Mouse (Mus musculus) skeletal muscle tissue, adult 2 months (tissue): ENCODE results near the gene Aldh3a2.

ENCODE experiments used
- DNase-seq: peaks from one replicate; pipeline ENCODE4 v3.0.0-alpha.2; 2012; ENCODE audit warnings: low read depth, low spot score

Gene Aldh3a2

GRCm38 (mm10) chr11:61273928-61274327 is 6.7 kb upstream of the Aldh3a2 start:
- no peak for DNase-seq

GRCm38 (mm10) chr11:61271612-61272011 is 4.3 kb upstream of the Aldh3a2 start:
- DNase-seq, result no peak

- no peak for DNase-seq
These were observed 3.1 kb upstream of the Aldh3a2 start for GRCm38 (mm10) chr11:61270406-61270805.

- DNase-seq, result no peak
These were observed 1.5 kb upstream of the Aldh3a2 start for GRCm38 (mm10) chr11:61268626-61269349.

- DNase-seq, result no peak
These were observed 3.4 kb downstream of the Aldh3a2 start for GRCm38 (mm10) chr11:61263841-61264240.

- DNase-seq, result no peak
These were observed 4.7 kb downstream of the Aldh3a2 start for GRCm38 (mm10) chr11:61262516-61262915.

GRCm38 (mm10) chr11:61259106-61259505 is 8.2 kb downstream of the Aldh3a2 start:
- no peak for DNase-seq

- no peak for DNase-seq
These were observed 14.5 kb downstream of the Aldh3a2 start for GRCm38 (mm10) chr11:61252807-61253206.

- DNase-seq, result no peak
These were observed 15.5 kb downstream of the Aldh3a2 start for GRCm38 (mm10) chr11:61251741-61252140.

GRCm38 (mm10) chr11:61244406-61244805 is 22.9 kb downstream of the Aldh3a2 start:
- DNase-seq, result no peak

- DNase-seq, result no peak
These were observed 31.2 kb downstream of the Aldh3a2 start for GRCm38 (mm10) chr11:61236015-61236414.

- no peak for DNase-seq
These were observed 33.1 kb downstream of the Aldh3a2 start for GRCm38 (mm10) chr11:61234174-61234573.

- DNase-seq, result peak; percentile 48
These were observed 35.9 kb downstream of the Aldh3a2 start for GRCm38 (mm10) chr11:61231329-61231728.

- no peak for DNase-seq
These were observed 38.9 kb downstream of the Aldh3a2 start for GRCm38 (mm10) chr11:61228406-61228805.

- no peak for DNase-seq
These were observed 39.4 kb downstream of the Aldh3a2 start for GRCm38 (mm10) chr11:61227816-61228215.

GRCm38 (mm10) chr11:61225941-61226412 is 41.3 kb downstream of the Aldh3a2 start:
- peak; percentile 34 for DNase-seq

GRCm38 (mm10) chr11:61225511-61225910 is 41.8 kb downstream of the Aldh3a2 start:
- DNase-seq, result peak; percentile 27

GRCm38 (mm10) chr11:61224907-61225306 is 42.4 kb downstream of the Aldh3a2 start:
- DNase-seq, result no peak

- no peak for DNase-seq
These were observed 43.0 kb downstream of the Aldh3a2 start for GRCm38 (mm10) chr11:61224234-61224744.

- peak; percentile 60 for DNase-seq
These were observed 44.1 kb downstream of the Aldh3a2 start for GRCm38 (mm10) chr11:61222971-61223745.

- DNase-seq, result no peak
These were observed 45.3 kb downstream of the Aldh3a2 start for GRCm38 (mm10) chr11:61222007-61222406.

GRCm38 (mm10) chr11:61220156-61220881 is 46.9 kb downstream of the Aldh3a2 start:
- no peak for DNase-seq
